Mouse (Mus musculus): ENCODE data around the gene Fbxo5.

The Fbxo5 gene

DNA sequence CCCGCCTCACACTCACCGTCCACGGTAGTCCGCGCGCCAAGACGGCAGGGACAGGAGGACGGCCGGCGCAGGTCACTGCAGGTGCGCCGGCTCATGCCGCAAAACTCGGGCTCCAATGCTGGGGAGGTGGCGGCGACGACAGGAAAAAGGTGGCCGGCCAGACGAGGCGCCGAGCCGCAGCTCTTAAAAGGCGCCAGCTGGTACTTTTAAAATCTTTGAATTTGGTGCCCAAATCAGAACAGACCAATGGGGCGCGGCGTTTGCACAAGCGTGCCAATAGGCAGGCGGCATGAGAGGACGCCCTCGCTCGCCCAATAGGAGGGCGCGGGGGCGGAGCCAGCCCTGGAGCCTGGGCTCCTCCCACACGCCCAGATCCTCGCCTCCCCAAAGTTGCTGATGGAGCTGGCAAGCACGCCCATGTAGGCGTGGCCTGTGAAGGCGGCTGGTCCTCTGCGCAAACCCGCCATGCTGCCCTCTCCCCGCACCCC lies at the start of gene Fbxo5:
Gene Fbxo5, minus strand, starts transcription at position 358 of the 488 bp plus-strand sequence.
- in situ Hi-C loops (cut with MboI, MseI) = loop anchor here (10.0 to 25.0 kb wide), 5 partner anchors 618 to 1982 kb away; partner anchors contain the start of genes Armt1, Ginm1, Mthfd1l and Ppil4

DNA sequence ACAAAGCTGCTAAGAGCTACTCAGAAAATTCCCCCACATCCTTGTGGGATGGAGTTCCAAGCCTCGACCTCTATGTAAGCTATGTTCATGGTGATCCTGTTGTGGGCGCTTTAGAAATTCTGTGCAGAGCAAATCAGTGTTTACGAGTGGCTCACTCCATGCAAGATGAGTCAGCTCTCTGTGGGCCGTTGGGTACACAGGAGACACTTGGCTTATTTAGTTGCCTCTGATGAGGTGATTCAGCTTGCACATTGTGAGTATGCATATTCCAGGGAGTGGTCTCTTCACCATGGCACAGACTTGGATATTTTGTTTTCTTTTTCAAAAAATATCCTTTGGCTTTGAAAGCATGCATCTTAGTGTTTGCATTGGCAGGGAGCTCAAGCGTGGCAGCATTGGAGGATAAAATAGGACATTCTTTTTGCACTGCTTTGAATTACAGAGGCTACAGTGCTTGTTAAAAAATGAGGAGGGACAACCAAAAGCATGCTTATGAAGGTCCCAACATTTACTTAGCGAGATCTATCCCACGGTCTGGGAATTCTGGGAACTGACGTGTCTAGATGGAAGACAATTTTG lies 48.0 kb upstream of the Fbxo5 start:
- in situ Hi-C loops (cut with MboI, MseI) = no loop called here

DNA sequence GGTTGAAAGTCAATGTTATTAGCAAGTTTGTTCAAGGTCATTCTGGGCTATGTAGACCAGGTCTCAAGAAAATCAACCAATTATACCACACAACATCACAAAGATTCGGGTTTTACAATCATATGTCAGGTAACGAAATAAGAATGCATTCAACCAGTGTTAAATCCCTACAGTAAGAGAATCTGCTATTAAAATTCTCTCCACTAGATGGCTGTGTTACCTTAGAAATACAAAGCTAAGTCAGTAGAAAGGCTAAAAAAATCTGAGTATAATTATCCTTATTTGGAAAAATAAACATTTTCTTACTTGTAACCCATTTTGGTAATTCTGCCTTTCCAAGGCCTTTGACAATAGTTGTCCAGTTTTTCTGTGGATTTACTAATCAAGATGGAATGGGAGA lies 41.5 kb upstream of the Fbxo5 start:
- in situ Hi-C loops (cut with MboI, MseI) = loop anchor here (10.0 kb wide), 1 partner anchor 252 kb away; the partner anchor contains the start of gene Myct1

DNA sequence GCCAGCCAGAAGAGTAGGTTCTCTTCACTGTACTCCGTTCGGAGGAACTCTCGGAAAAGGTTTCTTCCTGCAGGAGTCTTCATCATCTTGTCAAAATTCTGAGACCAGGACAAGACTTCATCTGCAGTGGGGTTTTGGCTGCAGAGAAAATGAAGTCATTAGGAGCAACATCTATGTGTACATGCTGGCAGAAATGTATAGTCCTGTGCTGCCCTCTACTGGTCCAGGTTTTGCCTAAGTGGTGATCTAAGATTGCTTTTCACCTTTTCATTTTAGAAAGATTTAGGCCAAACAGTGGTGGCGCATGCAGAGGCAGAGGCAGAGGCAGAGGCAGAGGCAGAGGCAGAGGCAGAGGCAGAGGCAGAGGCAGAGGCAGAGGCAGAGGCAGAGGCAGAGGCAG lies 36.0 kb upstream of the Fbxo5 start:
- in situ Hi-C loops (cut with MboI, MseI) = loop anchor here (10.0 kb wide), 1 partner anchor 247 kb away; the partner anchor contains the start of gene Myct1

DNA sequence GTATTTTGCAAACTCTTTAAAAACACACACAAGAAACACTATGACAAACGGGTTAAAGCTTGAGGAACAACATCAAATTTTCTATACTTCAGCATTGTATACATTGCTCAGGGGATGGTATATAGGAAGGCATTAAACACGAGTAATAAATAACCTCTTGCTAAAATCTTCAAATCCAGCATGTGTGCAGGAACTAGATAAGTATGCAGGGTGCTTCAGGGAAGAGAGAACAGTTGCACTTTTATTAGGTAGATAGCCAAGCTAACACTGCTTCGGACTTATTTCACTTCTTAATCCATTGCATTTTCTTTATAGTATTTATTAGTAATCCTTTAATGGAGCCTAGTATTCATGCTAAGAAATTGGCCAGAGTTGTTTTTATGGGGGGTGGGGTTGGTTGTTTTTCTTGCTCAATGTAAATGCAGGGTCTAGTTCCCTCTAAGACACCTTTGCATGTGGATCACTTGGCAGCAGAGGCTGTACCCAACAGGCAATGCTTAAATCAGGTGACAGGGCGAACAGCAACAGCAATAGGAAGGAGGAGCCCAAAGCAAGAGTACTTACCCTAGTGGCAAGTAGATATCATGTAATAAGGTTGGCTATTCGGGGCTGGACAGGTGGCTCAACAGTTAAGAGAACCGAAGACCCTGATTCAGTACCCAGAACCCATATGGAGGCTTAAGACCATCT lies 21.1 kb upstream of the Fbxo5 start:
- in situ Hi-C loops (cut with MboI, MseI) = no loop called here

DNA sequence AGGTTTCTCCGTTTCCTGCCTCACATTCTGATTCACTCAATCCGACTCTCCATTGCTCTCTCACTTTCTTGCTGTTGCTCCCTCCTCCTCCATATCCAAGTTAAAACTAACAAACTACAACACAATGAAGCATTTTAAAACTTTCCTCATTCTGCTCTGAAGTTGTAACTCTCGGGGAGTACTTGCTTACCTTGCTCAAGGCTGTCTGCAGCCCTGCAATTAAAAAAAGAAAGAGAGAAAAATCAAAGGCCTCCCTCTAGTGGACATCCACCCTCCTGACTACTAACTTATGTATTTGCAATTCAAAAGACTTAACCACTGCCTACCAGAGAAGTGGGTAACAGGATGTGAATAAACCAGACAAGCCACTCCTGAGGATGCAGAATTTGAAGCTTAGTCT lies 19.4 kb upstream of the Fbxo5 start:
- in situ Hi-C loops (cut with MboI, MseI) = loop anchor here (25.0 kb wide), 4 partner anchors 637 to 1963 kb away; partner anchors contain the start of genes Armt1, Ginm1, Ppil4 and Rmnd1

DNA sequence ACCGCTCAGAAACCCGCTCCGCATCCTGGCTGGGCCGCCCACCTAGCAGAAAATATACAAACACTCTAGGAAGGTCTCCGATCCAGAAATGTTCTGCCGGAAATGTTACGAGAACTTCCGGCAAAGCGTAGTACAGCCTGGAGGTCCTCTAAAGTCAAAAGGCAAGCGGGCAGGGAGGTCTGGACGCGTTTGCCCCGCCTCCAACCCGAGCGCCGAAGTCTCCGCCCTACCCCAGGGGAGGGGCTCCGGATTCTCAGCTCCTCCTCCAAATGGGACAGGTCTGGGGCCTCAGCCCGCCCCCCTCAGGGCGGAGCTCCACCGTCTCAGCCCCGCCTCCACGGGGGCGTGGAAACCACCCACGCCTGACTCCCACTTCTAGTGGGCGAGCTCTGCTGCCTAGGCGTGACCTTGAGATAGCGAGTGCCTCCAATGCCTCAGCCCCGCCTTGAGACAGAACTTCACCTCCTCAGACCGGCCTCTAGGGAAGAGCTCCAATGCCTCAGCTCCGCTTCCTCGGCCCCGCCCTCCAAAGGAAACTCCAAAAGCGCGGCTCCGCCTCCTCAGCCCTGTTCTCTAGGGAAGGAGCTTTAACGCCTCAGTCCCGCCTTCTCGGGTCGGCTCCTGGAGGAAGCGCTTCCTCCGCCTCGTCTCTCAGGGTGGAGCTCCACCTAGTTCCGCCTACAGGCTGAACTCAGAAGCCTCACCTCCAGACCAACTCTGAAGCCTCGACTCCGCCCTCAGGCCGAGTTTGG lies 18.5 kb upstream of the Fbxo5 start, which contains the start of gene Mtrf1l:
Gene Mtrf1l, minus strand, starts transcription at position 171 of the 752 bp plus-strand sequence.
- in situ Hi-C loops (cut with MboI, MseI) = loop anchor here (25.0 kb wide), 4 partner anchors 637 to 1963 kb away; partner anchors contain the start of genes Armt1, Ginm1, Ppil4 and Rmnd1

DNA sequence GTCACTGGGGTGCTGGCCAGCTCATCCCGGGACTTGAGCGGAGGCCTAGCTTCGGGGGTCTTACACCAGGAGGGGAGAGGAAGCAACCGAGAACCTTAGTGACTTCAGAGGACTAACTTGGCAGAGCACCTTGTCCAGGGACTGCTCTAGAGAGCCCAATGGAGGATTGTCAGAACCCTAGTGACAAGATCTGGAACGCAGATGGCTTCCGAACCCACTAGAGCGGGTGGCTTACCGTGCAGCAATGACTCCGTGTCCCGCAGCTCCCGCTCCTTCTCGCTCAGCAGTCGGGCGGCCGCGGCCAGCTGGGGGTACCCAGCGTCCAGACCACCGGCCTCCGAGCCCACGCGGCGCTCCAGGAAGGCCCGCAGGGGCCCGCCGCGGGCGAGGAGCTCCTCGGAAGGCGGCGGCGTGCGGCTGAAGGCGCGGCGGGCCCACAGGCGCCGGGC lies 17.9 kb upstream of the Fbxo5 start:
- in situ Hi-C loops (cut with MboI, MseI) = loop anchor here (25.0 kb wide), 4 partner anchors 636 to 1964 kb away; partner anchors contain the start of genes Armt1, Ginm1, Ppil4 and Rmnd1

DNA sequence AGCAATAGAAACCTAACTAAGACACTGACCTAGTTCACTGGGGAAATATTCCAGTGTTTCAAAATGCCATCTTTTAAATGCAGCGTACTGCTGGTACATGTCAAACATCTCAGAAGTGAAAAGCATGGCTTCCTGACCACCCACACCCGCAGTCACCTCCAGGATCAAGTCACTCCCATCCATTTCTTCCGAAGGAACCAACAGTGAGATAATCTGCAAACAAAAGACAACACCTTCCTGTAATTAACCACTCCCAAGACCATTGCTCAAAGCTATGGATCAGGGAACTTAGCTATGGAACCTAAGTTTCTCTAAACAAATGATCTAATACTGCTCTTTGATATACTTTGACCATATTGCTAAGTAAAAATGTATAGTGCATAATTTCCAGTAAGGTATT lies 13.4 kb upstream of the Fbxo5 start:
- in situ Hi-C loops (cut with MboI, MseI) = loop anchor here (25.0 kb wide), 4 partner anchors 631 to 1969 kb away; partner anchors contain the start of genes Armt1, Ginm1, Ppil4 and Rmnd1

DNA sequence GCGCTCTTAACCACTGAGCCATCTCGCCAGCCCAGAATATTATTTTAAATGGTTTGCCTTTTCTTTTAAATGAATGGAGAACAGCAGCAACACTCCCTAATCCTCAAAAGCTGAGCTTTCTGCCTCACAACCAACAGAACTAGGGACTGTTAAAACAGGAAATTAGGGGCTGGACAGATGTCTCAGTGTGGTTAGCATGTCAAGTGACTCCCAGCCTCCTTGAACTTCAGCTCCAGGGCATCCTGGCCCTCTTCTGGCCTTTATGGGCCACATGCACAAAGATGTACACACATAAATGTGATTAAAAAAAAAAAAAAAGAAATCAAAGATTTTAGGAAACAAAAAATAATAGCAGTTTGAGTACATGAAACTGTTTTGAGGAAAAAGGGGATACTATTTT lies 10.6 kb upstream of the Fbxo5 start:
- in situ Hi-C loops (cut with MboI, MseI) = loop anchor here (25.0 kb wide), 4 partner anchors 629 to 1971 kb away; partner anchors contain the start of genes Armt1, Ginm1, Ppil4 and Rmnd1

DNA sequence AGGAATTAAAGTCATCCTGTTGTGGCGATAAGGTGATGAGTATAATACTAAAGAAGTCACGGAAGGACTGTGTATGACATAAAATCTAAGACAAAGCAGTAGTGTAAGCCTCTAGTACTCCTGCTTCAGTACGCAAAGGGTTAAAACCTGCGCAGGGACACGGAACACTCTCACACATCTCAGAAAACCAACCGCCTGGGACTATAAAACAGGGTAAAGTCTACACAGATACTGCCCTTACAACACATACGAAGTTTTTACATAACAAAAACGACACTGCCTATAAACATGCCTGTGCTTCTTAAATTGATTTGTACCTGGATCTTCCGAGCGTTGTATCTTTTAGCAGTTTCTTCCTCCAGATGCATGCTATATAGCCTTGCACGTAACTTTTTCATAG lies 8.3 kb upstream of the Fbxo5 start:
- in situ Hi-C loops (cut with MboI, MseI) = loop anchor here (25.0 kb wide), 4 partner anchors 626 to 1974 kb away; partner anchors contain the start of genes Armt1, Ginm1, Ppil4 and Rmnd1

DNA sequence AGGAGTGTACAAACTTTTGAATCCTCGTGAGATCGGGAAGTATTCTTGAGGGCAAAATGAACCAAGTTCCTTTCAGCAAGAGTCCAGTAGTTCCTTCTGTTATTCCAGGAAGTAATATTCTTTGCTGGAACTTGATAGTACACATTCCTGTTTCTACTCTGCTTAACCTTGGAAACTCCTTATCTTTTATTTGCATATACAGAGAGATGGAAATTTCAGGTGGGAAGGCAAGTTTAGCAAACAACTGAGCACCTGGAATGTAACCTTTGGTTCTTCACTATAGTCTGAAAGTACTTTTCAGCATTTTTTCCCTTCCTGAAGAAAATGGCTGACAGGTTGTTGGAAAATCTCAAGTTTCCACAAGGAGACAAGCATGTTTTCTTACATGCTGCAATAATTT lies 2.3 kb upstream of the Fbxo5 start:
- in situ Hi-C loops (cut with MboI, MseI) = loop anchor here (10.0 to 25.0 kb wide), 5 partner anchors 620 to 1980 kb away; partner anchors contain the start of genes Armt1, Ginm1, Mthfd1l and Ppil4

DNA sequence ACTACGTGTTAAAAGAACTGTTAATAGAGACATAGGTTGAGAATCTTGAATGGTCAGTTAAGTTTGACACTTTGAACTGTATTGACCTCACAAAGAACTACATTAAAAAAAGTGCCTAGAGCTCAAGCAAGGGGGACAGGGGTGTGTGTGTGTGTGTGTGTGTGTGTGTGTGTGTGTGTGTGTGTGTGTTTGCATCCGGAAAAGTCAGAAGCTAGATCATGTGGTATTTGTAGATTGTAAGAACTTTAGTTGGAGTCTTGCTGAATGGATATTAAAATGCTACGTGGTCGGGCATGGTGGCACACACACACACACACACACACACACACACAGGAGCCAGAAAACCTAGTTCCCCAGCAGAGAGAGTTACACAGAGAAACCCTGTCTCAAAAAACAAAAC lies 1.6 kb upstream of the Fbxo5 start:
- in situ Hi-C loops (cut with MboI, MseI) = loop anchor here (10.0 to 25.0 kb wide), 5 partner anchors 620 to 1980 kb away; partner anchors contain the start of genes Armt1, Ginm1, Mthfd1l and Ppil4

DNA sequence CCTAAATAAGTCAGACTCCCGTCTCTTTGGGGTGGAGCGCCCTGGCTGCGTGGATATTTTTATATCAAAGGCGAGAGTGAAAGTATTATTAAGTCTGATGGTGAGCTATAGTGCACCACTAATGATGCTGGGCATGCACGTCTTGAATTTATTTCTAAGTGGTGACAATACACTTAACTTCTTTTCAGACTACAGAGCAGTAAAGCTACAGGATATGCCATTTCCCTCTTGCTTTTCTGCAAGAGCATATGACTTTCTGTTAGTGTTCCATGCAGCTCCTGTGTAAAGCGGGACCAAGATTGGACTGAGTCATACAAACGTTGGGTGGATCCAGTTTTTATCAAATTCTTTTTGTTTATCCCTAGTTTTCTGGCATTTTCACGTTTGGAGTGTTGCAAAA lies 1.0 kb upstream of the Fbxo5 start:
- in situ Hi-C loops (cut with MboI, MseI) = loop anchor here (10.0 to 25.0 kb wide), 5 partner anchors 619 to 1981 kb away; partner anchors contain the start of genes Armt1, Ginm1, Mthfd1l and Ppil4

DNA sequence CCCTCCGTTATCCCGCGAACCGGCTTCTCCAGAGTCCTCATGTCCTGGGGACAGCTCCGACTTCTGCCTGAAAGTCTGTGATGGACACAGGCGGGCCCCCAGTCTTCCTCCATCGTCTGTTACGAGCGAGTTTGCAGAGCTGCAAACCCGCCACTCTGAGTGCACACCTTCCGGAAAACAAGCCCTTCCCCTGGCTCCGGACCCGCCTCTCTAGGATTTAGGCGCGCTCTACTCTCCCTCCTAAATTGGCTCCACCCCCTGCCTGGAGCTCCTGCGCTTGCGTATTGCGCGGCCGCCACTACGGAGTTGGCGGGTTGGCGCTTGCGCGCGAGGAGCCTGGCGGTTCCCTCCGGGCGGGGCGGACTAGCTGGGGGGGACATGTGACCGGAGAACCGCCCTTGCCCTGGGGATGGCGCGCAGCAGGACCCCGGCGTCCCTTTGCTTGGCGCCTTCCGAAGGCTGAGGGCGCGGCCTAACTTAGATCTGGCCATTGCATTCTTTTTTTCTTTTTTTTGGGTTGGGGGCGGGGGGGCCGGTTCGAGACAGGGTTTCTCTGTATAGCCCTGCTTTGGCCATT lies 419 bp upstream of the Fbxo5 start:
- in situ Hi-C loops (cut with MboI, MseI) = loop anchor here (10.0 to 25.0 kb wide), 5 partner anchors 619 to 1981 kb away; partner anchors contain the start of genes Armt1, Ginm1, Mthfd1l and Ppil4

DNA sequence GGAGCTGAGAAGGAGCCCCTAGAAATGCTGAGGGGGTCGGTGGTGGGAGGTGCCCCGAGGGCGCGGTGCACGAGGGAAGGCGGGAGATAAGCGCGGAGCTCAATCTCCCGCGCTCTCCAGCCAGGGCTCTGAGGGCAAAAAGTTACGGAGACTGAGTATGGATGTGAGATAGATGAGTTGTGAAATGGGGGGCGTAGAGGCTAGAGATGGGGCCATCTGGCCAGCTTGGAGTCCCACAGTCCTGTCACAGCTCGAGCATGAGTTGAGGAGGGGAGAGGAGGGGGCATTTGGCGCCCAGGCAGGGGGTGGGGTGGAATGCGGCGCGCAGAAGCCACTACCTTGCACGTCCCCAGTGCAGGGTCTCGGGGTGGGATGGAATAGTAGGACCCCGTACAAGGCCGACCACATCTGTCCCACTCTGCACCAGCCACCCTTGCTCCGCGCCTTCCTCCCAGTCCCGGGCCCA lies 676 bp downstream of the Fbxo5 start:
- in situ Hi-C loops (cut with MboI, MseI) = loop anchor here (10.0 to 25.0 kb wide), 5 partner anchors 617 to 1983 kb away; partner anchors contain the start of genes Armt1, Ginm1, Mthfd1l and Ppil4

DNA sequence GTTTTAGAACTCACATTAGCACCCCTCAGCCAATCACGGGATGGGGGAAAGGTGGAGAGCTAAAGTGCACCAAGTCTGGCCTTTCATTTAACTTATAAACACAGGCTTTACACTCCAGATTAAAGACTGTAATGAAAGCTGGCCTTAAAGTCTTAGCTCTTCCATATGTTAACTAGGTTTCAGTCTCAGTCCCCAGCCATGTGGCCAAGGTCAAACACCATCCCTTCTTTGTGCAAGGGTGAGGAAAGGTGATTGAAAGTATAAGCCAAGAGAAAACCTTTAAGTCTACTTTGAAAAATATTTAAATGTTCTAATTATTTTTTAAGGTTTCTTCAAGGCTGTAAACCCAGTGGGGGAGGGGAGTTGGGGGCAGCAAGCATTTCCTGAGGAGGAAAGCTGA lies 1.7 kb downstream of the Fbxo5 start:
- in situ Hi-C loops (cut with MboI, MseI) = loop anchor here (10.0 to 25.0 kb wide), 5 partner anchors 616 to 1984 kb away; partner anchors contain the start of genes Armt1, Ginm1, Mthfd1l and Ppil4

DNA sequence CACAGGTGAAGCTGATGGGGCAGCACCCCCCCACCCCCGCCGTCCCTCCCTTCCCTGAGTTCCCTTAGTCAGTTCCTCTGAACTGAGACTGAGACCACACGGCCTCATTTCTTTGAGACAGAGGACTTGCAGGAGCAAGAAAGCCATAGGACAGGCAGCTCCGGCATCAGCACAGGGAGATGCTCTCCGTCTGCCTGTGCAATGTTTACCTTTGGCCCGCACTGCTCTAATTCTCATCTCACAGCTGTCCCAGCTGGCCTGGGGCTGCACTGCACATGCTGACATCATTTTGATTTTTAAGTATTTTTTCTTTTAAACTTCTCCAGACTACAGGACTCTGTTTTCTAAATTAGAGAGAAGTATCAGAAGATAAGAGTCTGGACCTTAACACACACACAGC lies 2.5 kb downstream of the Fbxo5 start:
- in situ Hi-C loops (cut with MboI, MseI) = loop anchor here (10.0 to 25.0 kb wide), 5 partner anchors 616 to 1984 kb away; partner anchors contain the start of genes Armt1, Ginm1, Mthfd1l and Ppil4

DNA sequence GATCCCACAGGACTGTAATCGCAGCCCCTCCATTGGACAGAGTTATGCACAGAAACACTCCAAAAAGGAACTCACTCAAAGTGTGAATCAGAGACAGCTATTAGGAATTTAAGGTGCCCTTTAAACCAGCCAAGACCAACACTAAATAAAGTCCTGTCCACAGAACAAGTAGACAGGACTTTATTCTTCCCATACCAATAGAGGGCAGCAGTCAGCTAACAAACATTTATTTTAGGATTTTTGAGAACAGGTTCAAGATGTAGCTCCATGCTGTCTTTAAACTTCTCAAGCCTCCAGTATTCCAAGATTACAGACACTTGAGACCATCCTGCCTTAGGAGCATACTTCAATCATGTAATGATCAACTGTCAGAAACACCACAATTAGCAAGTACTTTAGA lies 4.9 kb downstream of the Fbxo5 start:
- in situ Hi-C loops (cut with MboI, MseI) = loop anchor here (10.0 to 25.0 kb wide), 5 partner anchors 613 to 1987 kb away; partner anchors contain the start of genes Armt1, Ginm1, Mthfd1l and Ppil4

DNA sequence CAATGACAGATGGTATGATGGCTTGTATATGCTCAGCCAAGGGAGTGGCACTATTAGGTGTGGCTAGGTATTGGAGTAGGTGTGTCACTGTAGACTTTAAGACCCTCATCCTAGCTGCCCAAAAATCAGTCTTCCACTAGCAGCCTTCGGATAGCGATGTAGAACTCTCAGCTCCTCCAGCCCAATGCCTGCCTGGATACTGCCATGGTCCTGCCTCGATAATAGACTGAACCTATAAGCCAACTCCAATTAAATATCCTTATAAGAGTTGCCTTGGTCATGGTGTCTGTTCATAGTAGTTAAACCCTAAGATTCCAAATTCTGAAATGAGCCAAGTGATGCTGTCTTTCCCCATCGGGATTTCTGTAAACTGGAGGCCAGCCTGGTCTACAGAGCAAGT lies 7.3 kb downstream of the Fbxo5 start:
- in situ Hi-C loops (cut with MboI, MseI) = no loop called here
